Mouse (Mus musculus): ENCODE data around the gene Zfp423. TPM values are rescaled to one million over a fixed set of nuclear protein-coding genes. Genes with fewer than 3 reads are reported as not detected.

Gene Zfp423
- polyA plus RNA-seq, 1 experiment from 2014 or later: 2.1 TPM

DNA sequence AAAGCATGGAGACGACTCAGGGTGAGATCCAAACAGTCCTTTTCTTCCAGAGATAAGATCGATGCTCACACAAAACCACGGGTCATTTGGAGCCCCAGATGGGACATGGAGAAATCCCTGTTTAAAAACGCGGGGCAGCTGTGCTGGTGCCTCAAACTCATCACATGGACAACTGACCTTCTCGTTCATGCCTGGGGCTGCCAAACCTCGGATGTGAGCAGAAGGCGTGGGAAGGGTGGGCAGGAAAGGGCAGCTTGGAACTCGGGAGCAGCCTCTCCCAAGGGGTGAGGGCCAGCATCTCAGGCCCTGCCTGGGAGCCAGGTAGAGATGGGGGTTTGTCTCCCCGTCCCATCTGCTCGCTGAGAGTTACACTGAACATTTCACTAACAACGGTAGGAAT is 146.7 kb downstream of the Zfp423 start:
- H3K4me3 ChIP-seq (ENCODE audit: low read depth, low read length): no peak overlapping the region
- H3K27me3 ChIP-seq (replicated peaks; ENCODE audit: insufficient read depth, low read length): no peaks in the 10 kb centered on the region
- no peak overlapping the region for H3K4me2 ChIP-seq (replicated peaks; ENCODE audit: low read depth, low read length)
- no peak overlapping the region for H3K9ac ChIP-seq (replicated peaks; ENCODE audit: low read depth)
- 55% methylated on average over 12 of the region's 12 CpGs for WGBS
- ATAC-seq (no peak), DNase-seq (ENCODE audit: low spot score) (no peak)
- H3K4me1 ChIP-seq (ENCODE audit: insufficient read depth, low read depth, low read length): no peaks in the 10 kb centered on the region
- H3K36me3 ChIP-seq (ENCODE audit: insufficient read depth, low read length): no peaks in the 10 kb centered on the region
- no peaks in the 10 kb centered on the region for H3K9me3 ChIP-seq (ENCODE audit: low read length)
- TF ChIP-seq CTCF (IDR thresholded peaks at IDR 0.05) (no peak), EP300 (IDR thresholded peaks at IDR 0.05) (no peak)
- H3K27ac ChIP-seq (ENCODE audit: low read length): no peak overlapping the region

DNA sequence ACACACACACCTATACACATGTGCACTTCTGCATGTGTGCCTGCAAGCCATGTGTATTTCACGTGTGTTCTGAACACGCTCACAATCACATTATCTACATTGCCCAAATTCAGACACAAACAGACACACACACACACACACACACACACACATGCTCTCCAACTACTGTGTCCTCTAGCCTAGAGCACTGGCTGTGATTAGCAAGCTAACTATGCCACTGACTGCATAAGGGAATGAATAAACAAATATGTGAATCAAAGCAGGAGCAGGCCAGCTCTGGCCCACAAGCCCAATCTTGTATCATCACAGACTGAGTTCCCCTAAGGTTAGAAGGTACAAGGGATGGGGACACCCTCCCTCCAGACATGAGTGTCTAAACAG is 147.3 kb downstream of the Zfp423 start:
- no peak for DNase-seq (ENCODE audit: low spot score)
- no peaks in the 10 kb centered on the region for H3K27me3 ChIP-seq (replicated peaks; ENCODE audit: insufficient read depth, low read length)

DNA sequence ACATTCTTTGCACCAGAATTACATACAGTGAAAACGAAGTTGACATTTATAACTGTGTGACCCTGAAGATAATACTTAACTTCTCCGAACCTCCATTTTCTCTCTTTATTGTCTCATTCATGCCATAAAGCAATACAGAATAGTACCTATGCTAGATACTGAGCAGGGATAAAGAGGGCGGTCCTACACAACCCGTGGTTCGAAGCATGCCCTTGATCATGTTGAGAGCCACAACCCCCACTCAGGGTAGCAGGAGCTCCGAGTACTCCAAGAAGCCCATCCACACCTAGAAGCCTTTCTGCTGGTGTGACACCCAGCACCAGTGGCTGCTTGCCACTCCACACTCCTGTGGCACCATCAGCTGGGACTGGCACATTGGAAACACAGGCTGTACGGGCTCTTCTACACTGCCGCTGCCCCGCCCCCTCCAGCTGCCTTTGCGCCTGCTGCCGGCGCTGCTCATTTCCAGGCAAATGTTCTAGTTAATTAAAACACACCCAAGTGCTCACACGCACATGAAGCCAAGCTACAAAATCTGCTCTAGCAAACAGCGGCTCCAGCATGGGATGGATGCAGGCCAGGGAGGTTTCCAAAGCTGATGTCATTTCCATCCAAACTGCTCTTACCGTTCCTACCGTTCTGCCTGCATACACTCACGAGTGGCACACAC is 147.9 kb downstream of the Zfp423 start:
- TF ChIP-seq EP300 (IDR thresholded peaks at IDR 0.05): no peak
- TF ChIP-seq CTCF (IDR thresholded peaks at IDR 0.05): no peak
- DNase-seq (ENCODE audit: low spot score) (no peak), ATAC-seq (no peak)
- Histone ChIP-seq H3K4me3 (ENCODE audit: low read depth, low read length) (no peak overlapping the region), H3K9ac (replicated peaks; ENCODE audit: low read depth) (no peak overlapping the region), H3K9me3 (ENCODE audit: low read length) (no peaks in the 10 kb centered on the region), H3K27me3 (replicated peaks; ENCODE audit: insufficient read depth, low read length) (no peaks in the 10 kb centered on the region), H3K36me3 (ENCODE audit: insufficient read depth, low read length) (no peaks in the 10 kb centered on the region), H3K4me1 (ENCODE audit: insufficient read depth, low read depth, low read length) (no peaks in the 10 kb centered on the region), H3K27ac (ENCODE audit: low read length) (no peak overlapping the region), H3K4me2 (replicated peaks; ENCODE audit: low read depth, low read length) (no peak overlapping the region)
- WGBS: 67% methylated on average over 17 of the region's 17 CpGs

More for the DNA sequence above, 147.3 kb downstream of the Zfp423 start:
- Histone ChIP-seq H3K9me3 (ENCODE audit: low read length) (no peaks in the 10 kb centered on the region), H3K4me3 (ENCODE audit: low read depth, low read length) (no peak overlapping the region), H3K4me2 (replicated peaks; ENCODE audit: low read depth, low read length) (no peak overlapping the region), H3K4me1 (ENCODE audit: insufficient read depth, low read depth, low read length) (no peaks in the 10 kb centered on the region), H3K27ac (ENCODE audit: low read length) (no peak overlapping the region), H3K9ac (replicated peaks; ENCODE audit: low read depth) (no peak overlapping the region), H3K36me3 (ENCODE audit: insufficient read depth, low read length) (no peaks in the 10 kb centered on the region)
- TF ChIP-seq EP300 (IDR thresholded peaks at IDR 0.05) (no peak), CTCF (IDR thresholded peaks at IDR 0.05) (no peak)
- ATAC-seq: peak; percentile 17; the same call in 1 of the 2 replicates
- 77% methylated on average over 2 of the region's 2 CpGs for WGBS

DNA sequence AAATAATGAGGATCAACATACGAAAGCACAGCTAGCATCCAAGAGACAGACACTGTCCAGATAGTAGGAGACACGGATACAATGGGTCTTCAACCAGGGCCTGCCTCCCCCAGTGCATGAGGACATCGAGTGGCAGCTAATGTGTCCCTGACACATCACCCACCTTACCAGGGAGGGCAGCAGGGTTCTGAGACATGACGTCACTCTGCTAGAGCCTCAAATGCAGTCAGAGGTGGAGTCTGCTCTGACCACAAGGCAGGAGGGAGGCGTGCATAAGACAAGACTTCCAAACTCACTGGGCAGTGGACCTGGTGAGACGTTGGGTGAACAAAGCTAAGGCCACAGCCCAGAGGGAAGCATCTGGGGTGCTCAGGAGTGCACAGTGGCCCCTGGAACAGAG is 148.6 kb downstream of the Zfp423 start:
- Histone ChIP-seq H3K4me3 (ENCODE audit: low read depth, low read length) (no peak overlapping the region), H3K9me3 (ENCODE audit: low read length) (no peaks in the 10 kb centered on the region), H3K27me3 (replicated peaks; ENCODE audit: insufficient read depth, low read length) (no peaks in the 10 kb centered on the region), H3K9ac (replicated peaks; ENCODE audit: low read depth) (no peak overlapping the region), H3K36me3 (ENCODE audit: insufficient read depth, low read length) (no peaks in the 10 kb centered on the region), H3K27ac (ENCODE audit: low read length) (no peak overlapping the region), H3K4me2 (replicated peaks; ENCODE audit: low read depth, low read length) (no peak overlapping the region), H3K4me1 (ENCODE audit: insufficient read depth, low read depth, low read length) (no peaks in the 10 kb centered on the region)
- WGBS: 65% methylated on average over 6 of the region's 6 CpGs
- ATAC-seq: no peak
- DNase-seq (ENCODE audit: low spot score): no peak
- TF ChIP-seq CTCF (IDR thresholded peaks at IDR 0.05): no peak
- no peak for TF ChIP-seq EP300 (IDR thresholded peaks at IDR 0.05)

DNA sequence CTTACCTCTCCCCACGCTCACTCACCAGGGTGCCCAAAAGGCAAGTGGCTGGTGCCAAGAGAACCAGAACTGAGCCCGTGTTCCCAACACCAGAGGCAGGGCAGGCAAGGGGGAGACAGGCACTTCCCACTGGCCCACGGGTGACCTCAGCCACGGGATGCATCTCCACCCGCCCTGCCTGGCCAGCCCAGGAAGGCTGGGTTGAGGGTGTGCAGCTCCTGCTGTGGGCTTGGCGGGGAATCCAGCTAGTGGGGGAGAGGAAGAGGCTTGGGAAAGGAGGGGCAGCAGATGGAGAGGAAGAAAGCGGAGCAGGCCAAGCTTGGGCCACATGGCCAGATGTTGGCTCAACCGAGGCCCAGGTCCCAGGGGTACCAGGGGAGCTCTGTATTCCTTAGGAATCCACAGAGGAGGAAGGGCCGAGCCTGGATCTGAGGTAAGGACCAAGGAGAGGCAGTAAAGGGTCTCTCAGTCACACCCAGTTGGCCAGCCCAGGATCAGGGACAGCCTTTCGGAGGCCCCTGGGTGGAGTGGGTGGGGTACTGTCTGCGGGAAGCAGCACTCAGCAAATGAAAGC is 155.0 kb downstream of the Zfp423 start:
- Histone ChIP-seq H3K27me3 (replicated peaks; ENCODE audit: insufficient read depth, low read length) (no peaks in the 10 kb centered on the region), H3K4me2 (replicated peaks; ENCODE audit: low read depth, low read length) (no peak overlapping the region), H3K9ac (replicated peaks; ENCODE audit: low read depth) (no peak overlapping the region), H3K4me1 (ENCODE audit: insufficient read depth, low read depth, low read length) (no peaks in the 10 kb centered on the region), H3K36me3 (ENCODE audit: insufficient read depth, low read length) (no peaks in the 10 kb centered on the region), H3K4me3 (ENCODE audit: low read depth, low read length) (no peak overlapping the region), H3K27ac (ENCODE audit: low read length) (no peak overlapping the region), H3K9me3 (ENCODE audit: low read length) (no peaks in the 10 kb centered on the region)
- TF ChIP-seq EP300 (IDR thresholded peaks at IDR 0.05): no peak
- no peak for TF ChIP-seq CTCF (IDR thresholded peaks at IDR 0.05)
- 38% methylated on average over 11 of the region's 11 CpGs for WGBS
- ATAC-seq (peak; percentile 55), DNase-seq (ENCODE audit: low spot score) (peak; percentile 19)

DNA sequence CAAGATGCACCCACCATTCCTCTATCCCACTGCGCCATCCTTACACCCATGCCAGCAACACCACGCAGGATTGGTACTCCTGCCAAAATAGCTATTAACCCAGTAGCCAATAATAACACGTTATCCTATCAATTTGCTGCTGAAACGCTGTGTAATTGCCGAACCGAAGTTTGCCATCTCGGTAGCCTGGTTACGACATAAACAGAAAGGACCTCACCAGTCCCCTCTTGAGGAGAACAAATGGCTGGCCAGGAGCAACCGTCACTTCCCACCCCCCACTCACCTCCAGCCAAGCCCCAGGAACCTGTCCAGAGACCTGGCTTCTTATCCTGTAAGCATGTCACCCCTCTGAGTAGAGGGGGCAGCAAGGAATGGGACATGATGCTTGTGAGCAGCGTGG is 156.0 kb downstream of the Zfp423 start:
- H3K9ac ChIP-seq (replicated peaks; ENCODE audit: low read depth): no peak overlapping the region
- 66% methylated on average over 10 of the region's 10 CpGs for WGBS
- H3K27me3 ChIP-seq (replicated peaks; ENCODE audit: insufficient read depth, low read length): no peaks in the 10 kb centered on the region
- H3K4me3 ChIP-seq (ENCODE audit: low read depth, low read length): no peak overlapping the region
- no peak overlapping the region for H3K4me2 ChIP-seq (replicated peaks; ENCODE audit: low read depth, low read length)
- H3K27ac ChIP-seq (ENCODE audit: low read length): no peak overlapping the region
- no peaks in the 10 kb centered on the region for H3K36me3 ChIP-seq (ENCODE audit: insufficient read depth, low read length)
- H3K4me1 ChIP-seq (ENCODE audit: insufficient read depth, low read depth, low read length): no peaks in the 10 kb centered on the region
- no peaks in the 10 kb centered on the region for H3K9me3 ChIP-seq (ENCODE audit: low read length)
- TF ChIP-seq CTCF (IDR thresholded peaks at IDR 0.05): no peak
- TF ChIP-seq EP300 (IDR thresholded peaks at IDR 0.05): no peak
- ATAC-seq: no peak
- DNase-seq (ENCODE audit: low spot score): no peak

Measured in lung, postnatal 0 days (tissue).